Mouse (Mus musculus) spleen, adult 2 months (tissue): ENCODE measurements around the gene Cd164l2.

Experiments used
- CTCF ChIP-seq: fragments of 200-500 bp; IDR thresholded peaks from 2 replicates; pipeline ENCODE4 v1.5.1; 2011; ENCODE audit warnings: mild to moderate bottlenecking, inconsistent platforms; ENCODE audit not compliant: insufficient read depth, insufficient read length, insufficient replicate concordance; ENCODE audit errors: extremely low read depth
- POLR2A ChIP-seq: fragments of 200-500 bp; IDR thresholded peaks from 2 replicates; pipeline ENCODE4 v1.6.1; 2011; ENCODE audit warnings: low read depth, low read length, inconsistent platforms

DNA sequence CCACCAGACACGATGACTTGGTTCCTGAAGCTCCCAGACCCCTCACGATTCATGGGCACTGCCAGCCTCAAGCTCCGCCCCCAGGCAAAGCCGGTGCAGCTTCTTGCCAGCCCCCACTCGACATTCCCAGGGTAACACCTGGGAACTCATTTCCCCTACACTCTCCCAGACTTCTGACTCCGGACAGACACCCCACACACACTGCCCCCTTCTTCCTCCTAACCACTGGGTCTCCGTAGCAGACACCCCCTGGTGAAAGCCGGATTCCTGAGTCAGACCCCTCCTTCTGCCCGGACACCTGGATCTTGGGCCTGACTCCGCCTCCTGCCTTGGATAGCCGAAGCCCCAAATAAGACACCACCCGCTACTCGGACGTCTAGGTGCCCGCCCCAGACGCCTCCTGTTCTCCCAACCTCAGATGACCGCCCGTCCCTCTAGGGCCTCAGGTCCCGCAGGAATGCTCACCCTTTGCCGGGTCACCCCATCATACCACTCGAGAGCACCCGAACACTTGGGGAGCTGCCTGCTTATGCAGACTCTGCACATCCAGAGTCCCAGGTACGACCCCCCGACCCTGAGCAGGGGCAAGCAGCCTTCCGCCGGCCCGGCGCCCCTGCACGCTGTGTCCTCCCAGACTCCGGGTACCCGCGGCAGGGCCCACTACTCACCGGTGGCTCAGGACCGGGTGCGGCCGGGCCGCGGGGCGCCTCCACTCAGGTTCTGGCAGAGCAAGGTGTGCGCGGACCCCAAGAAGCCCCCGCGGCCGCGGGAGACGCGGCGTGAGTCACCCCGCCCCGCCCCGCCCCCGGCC lies at the start of gene Cd164l2, which contains the start of gene Gpr3:
- TF ChIP-seq POLR2A (no peak), CTCF (no peak)
